Mouse (Mus musculus) kidney, adult 9 months (tissue): Measurements from ENCODE around the gene Slc22a14.

Source experiments
- DNase-seq: peaks from one replicate; pipeline ENCODE4 v3.0.0; 2022

The Slc22a14 gene

GRCm38 (mm10) chr9:119122596-119123369, 242.6 kb downstream of the Slc22a14 start:
- DNase-seq: no peak

- DNase-seq: no peak
These were observed 245.2 kb downstream of the Slc22a14 start for GRCm38 (mm10) chr9:119120168-119120560.
